Mouse (Mus musculus) stomach, postnatal 0 days (tissue): ENCODE results near the gene Gm17402. TPM values are rescaled to one million over a fixed set of nuclear protein-coding genes. Genes with fewer than 3 reads are reported as not detected.

Source experiments
- ATAC-seq: fragments of 200-750 bp; cut with Nextera tagmentation; 2 replicates; pipeline ENCODE4 v1.8.0; 2017; ENCODE audit not compliant: low FRiP score, low TSS enrichment
- DNase-seq: peaks from one replicate; pipeline ENCODE4 v3.0.0-alpha.2; 2016; ENCODE audit warnings: low spot score
- H3K27ac ChIP-seq: fragments of 300-500 bp; sonication (generic); replicated peaks from 2 replicates; pipeline ENCODE4 v1.5.1; 2014; ENCODE audit warnings: mild to moderate bottlenecking, control low read depth
- H3K27me3 ChIP-seq: fragments of 300-500 bp; sonication (generic); 2 replicates; pipeline ENCODE4 v1.6.1; 2014; ENCODE audit warnings: low read length; ENCODE audit not compliant: control insufficient read depth, insufficient read depth
- H3K36me3 ChIP-seq: fragments of 300-500 bp; sonication (generic); 2 replicates; pipeline ENCODE4 v1.6.1; 2014; ENCODE audit warnings: low read length, mixed read lengths; ENCODE audit not compliant: control insufficient read depth, insufficient read depth
- H3K4me1 ChIP-seq: fragments of 300-500 bp; sonication (generic); replicated peaks from 2 replicates; pipeline ENCODE4 v1.6.1; 2014; ENCODE audit warnings: antibody characterized with exemption; ENCODE audit not compliant: control insufficient read depth, insufficient read depth
- H3K4me2 ChIP-seq: fragments of 300-500 bp; sonication (generic); replicated peaks from 2 replicates; pipeline ENCODE4 v1.6.1; 2014; ENCODE audit warnings: low read depth, mild to moderate bottlenecking, control low read depth, moderate library complexity
- H3K4me3 ChIP-seq: fragments of 300-500 bp; sonication (generic); 2 replicates; pipeline ENCODE4 v1.5.1; 2014; ENCODE audit warnings: low read depth, low read length, control low read depth
- H3K9ac ChIP-seq: fragments of 300-500 bp; sonication (generic); 2 replicates; pipeline ENCODE4 v1.6.1; 2014; ENCODE audit warnings: mild to moderate bottlenecking, low read length, control low read depth, mixed read lengths
- H3K9me3 ChIP-seq: fragments of 300-500 bp; sonication (generic); 2 replicates; pipeline ENCODE4 v1.6.1; 2016; ENCODE audit warnings: low read length; ENCODE audit not compliant: control insufficient read depth
- CTCF ChIP-seq: IDR thresholded peaks from 2 replicates; pipeline ENCODE4 v1.5.1; 2016; ENCODE audit warnings: antibody characterized with exemption, low read depth, mild to moderate bottlenecking, moderate library complexity
- EP300 ChIP-seq: optimal IDR thresholded peaks from 2 replicates; pipeline ENCODE3; 2016; ENCODE audit warnings: antibody characterized with exemption
- WGBS: fragments of 180-500 bp; shearing (Covaris S2); extraction: QIAGEN DNeasy Blood & Tissue Kit; methylation state at CpG from one replicate; pipeline ENCODE4 v1.1.7; 2014; 5-methylcytosine and 5-hydroxymethylcytosine counted together
- polyA plus RNA-seq: library from polyadenylated mRNA; unstranded; fragments of >200 nt; fragmentation: Nextera tagmentation; extraction: Ambion mirVana; gene quantifications from 2 replicates; pipeline ENCODE4 v1.2.1, GENCODE M21; 2015

Gene Gm17402
- polyA plus RNA-seq, 1 experiment from 2014 or later = not detected

- no peak for TF ChIP-seq CTCF
- TF ChIP-seq EP300 = no peak
- WGBS = 79% methylated on average over 5 of the region's 5 CpGs
- no peaks in the 10 kb centered on the region for H3K36me3 ChIP-seq
- H3K9ac ChIP-seq = no peak overlapping the region
- H3K4me1 ChIP-seq = no peaks in the 10 kb centered on the region
- ATAC-seq (no peak), DNase-seq (no peak)
- no peaks in the 10 kb centered on the region for H3K27me3 ChIP-seq
- no peak overlapping the region for H3K4me3 ChIP-seq
- no peak overlapping the region for H3K4me2 ChIP-seq
- no peak overlapping the region for H3K27ac ChIP-seq
- H3K9me3 ChIP-seq = no peaks in the 10 kb centered on the region
These were observed 5.4 kb downstream of the Gm17402 start for GRCm38 (mm10) chr3:67369407-67370079.

- 81% methylated on average over 6 of the region's 6 CpGs for WGBS
- H3K27me3 ChIP-seq = no peaks in the 10 kb centered on the region
- H3K4me3 ChIP-seq = no peak overlapping the region
- DNase-seq = no peak
- no peak for ATAC-seq
- H3K9ac ChIP-seq = no peak overlapping the region
- no peak overlapping the region for H3K4me2 ChIP-seq
- H3K9me3 ChIP-seq = no peaks in the 10 kb centered on the region
- no peaks in the 10 kb centered on the region for H3K36me3 ChIP-seq
- H3K4me1 ChIP-seq = no peaks in the 10 kb centered on the region
- H3K27ac ChIP-seq = no peak overlapping the region
- TF ChIP-seq CTCF (no peak), EP300 (no peak)
These were observed 7.5 kb downstream of the Gm17402 start for GRCm38 (mm10) chr3:67367481-67367880.

GRCm38 (mm10) chr3:67366087-67366892 lies 8.7 kb downstream of the Gm17402 start:
- WGBS = 76% methylated on average over 4 of the region's 4 CpGs
- H3K9ac ChIP-seq = no peak overlapping the region
- H3K27me3 ChIP-seq = no peaks in the 10 kb centered on the region
- H3K36me3 ChIP-seq = no peaks in the 10 kb centered on the region
- DNase-seq = no peak
- H3K9me3 ChIP-seq = no peaks in the 10 kb centered on the region
- no peak for ATAC-seq
- TF ChIP-seq CTCF = no peak
- no peak for TF ChIP-seq EP300
- no peak overlapping the region for H3K27ac ChIP-seq
- H3K4me3 ChIP-seq = no peak overlapping the region
- no peaks in the 10 kb centered on the region for H3K4me1 ChIP-seq
- no peak overlapping the region for H3K4me2 ChIP-seq

- Histone ChIP-seq H3K9ac (no peak overlapping the region), H3K27ac (no peak overlapping the region), H3K36me3 (no peaks in the 10 kb centered on the region), H3K4me2 (no peak overlapping the region), H3K9me3 (no peaks in the 10 kb centered on the region), H3K4me1 (no peaks in the 10 kb centered on the region), H3K4me3 (no peak overlapping the region), H3K27me3 (no peaks in the 10 kb centered on the region)
- ATAC-seq (no peak), DNase-seq (no peak)
- WGBS = 83% methylated on average over 7 of the region's 7 CpGs
- TF ChIP-seq CTCF (no peak), EP300 (no peak)
These were observed 16.6 kb downstream of the Gm17402 start for GRCm38 (mm10) chr3:67358376-67358775.

- WGBS = 90% methylated on average over 3 of the region's 3 CpGs
- H3K27me3 ChIP-seq = no peaks in the 10 kb centered on the region
- H3K4me2 ChIP-seq = no peak overlapping the region
- H3K4me3 ChIP-seq = no peak overlapping the region
- H3K9ac ChIP-seq = no peak overlapping the region
- no peak for ATAC-seq
- no peaks in the 10 kb centered on the region for H3K9me3 ChIP-seq
- H3K4me1 ChIP-seq = no peaks in the 10 kb centered on the region
- no peaks in the 10 kb centered on the region for H3K36me3 ChIP-seq
- H3K27ac ChIP-seq = no peak overlapping the region
- TF ChIP-seq CTCF = no peak
- no peak for TF ChIP-seq EP300
- DNase-seq = no peak
These were observed 22.2 kb downstream of the Gm17402 start for GRCm38 (mm10) chr3:67352763-67353149.
